Mouse (Mus musculus) cerebellum, adult 2 months (tissue): Measurements from ENCODE around the gene Lman1l.

ENCODE experiments used
- CTCF ChIP-seq: fragments of 200-500 bp; IDR thresholded peaks from 2 replicates; pipeline ENCODE4 v1.5.1; 2011; ENCODE audit warnings: low read depth, mild to moderate bottlenecking, control low read depth, low read length, moderate library complexity, borderline replicate concordance; ENCODE audit not compliant: insufficient read depth
- POLR2A ChIP-seq: fragments of 200-500 bp; IDR thresholded peaks from 2 replicates; pipeline ENCODE4 v1.6.1; 2011; ENCODE audit warnings: low read length, control low read depth, borderline replicate concordance; ENCODE audit not compliant: insufficient read depth

DNA sequence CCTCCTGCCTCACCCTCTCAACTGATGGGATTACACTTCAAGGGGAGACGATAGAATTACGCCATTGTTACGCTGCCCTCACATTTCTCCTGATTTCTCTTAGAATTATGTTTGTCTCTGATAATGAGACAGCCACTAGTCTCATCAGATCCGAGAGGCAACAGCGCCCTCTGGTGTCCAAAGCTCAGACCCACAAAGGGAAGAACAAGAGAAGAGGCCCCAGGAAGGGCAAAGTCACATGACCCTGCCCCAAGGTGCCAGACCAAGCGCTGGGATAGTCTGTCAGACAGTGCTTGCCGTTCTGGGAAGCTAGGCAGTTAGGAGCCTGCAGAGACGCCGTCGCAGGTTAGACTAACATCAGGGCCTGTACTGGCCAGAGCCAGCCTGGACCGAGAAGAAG, 35.2 kb upstream of the Lman1l start:
- TF ChIP-seq CTCF: peak; percentile 93
- no peak for TF ChIP-seq POLR2A
